Mouse (Mus musculus) natural killer cell, adult 2 months (primary cell): ENCODE measurements at regions not wholly inside any gene's neighbourhood (a gene's known extent, or its start where the extent isn't known, plus 50 kb on each side); places are given as distances from the start of the nearest gene placed in this dataset.

Source experiments
- DNase-seq, 2 experiments: peaks; one replicate each; pipeline ENCODE4 v3.0.0; 2022; ENCODE audit warnings: low spot score in 2 of 2

DNA sequence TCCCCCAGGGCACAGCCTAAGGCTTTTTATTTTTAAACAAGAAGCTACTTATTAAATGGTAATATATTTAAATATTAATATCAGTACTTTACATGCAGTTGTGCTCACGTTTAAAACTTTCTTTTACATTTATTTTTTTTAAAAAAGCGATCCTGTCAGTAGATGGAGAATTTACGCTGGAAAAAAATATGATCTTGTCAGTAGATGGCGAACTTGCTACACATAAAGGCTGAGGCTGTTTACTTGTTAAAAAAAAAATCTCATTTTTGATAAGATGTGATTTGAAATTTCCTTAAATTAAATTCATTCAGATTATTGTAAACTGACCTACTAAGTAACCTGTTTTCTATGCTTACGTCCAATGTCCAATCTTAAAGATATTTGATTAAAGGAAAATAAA, 441.7 kb upstream of the BB014433 start:
- no peak for DNase-seq

DNA sequence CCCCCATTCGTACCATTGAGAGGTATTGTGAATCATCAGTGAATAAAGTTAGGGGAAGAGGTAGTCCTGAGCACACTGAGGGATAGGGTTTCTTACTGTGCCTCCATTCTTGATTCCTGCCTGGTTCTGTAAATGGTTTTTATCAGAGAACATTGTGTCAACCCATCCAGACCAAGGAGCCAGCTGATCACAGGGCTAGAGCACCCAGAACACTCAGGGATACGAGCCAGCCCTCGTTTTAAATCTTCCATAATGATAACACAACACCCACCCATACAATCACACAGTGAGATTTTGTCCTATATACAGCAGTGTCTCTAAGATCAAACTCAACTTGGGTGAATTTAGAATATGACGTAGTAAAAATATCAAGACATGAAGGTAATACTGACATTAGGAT, 424.7 kb upstream of the BB014433 start:
- no peak for DNase-seq

DNA sequence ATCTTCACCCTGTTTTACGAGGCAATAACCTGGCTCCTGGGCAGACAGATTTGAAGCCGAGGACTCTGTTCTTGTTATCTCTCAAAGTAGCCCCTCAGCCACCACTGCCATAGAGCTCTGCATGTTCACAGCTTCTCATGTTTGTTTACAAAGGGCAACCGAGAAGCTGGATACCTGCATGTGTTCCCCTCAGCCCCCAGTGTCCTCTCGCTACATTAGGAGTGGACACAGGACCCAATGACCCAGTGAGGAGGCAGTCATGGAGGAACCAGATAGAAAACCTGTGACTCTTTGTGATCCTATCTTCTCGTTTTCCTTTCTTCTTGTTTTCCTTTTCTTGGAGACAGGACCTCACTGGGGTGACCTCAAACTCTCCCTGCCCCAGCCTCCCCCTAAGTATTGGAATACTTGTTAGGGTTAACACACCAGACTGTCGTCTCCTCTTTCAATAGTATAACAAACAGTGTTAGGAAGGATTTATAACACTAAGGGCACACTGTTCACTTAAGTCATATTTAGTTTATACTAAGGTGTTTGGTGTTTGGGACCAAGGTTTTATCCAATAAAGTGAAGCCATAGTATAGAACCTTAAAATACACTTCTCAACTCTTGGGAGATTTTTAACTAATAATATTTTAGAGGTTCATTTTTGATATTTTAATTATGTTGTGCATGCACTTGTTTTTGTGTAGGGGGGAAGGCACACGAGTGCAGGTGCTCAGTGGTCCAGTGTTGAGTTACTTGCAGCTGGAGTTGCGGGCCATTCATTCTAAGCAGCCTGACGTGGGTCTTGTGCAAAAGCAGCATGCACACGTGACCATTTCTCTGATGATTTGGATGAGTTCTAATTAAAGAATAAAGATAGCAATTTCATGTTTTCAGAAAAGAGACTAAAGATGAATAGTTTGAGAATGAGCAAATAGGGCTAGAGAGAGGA, 422.9 kb upstream of the BB014433 start:
- DNase-seq = no peak

DNA sequence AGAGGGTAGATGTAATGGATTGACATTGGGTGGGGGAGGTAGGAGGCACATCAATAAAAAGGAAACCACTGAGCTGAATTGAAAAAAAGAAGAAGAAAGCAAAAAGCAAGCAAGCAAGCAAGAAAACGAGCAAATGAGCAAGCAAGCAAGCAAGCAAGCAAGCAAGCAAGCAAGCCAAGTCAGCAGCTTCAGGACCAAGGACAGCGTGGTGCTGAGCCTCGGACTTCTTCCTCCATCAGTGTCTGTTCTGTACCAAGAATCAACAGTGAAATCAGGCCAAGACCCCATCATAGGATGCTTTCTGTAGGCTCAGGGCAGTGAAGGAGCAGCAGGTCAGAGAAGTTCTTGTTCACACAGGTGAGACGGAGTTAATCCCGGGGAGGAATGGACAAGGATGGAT, 392.7 kb upstream of the BB014433 start:
- no peak for DNase-seq

DNA sequence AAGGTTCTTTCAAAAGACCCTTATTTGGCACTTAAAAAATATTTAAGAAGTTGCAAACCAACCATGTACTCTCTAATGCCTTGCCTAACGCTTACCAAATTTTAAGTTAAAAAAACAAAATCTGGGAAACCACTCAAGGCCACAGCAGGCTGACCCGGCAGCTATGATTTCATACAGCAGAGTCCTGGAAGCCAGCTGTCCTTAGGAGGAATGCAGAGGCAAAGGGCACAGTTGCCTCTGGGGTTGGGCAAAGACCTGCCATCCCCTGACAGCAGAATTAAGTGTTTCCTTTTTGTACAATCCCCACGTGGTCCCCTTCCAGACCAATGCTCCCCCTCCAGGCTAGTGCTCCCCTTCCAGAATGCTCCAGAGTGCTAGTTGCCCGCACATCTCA, 348.8 kb upstream of the BB014433 start:
- DNase-seq = no peak

DNA sequence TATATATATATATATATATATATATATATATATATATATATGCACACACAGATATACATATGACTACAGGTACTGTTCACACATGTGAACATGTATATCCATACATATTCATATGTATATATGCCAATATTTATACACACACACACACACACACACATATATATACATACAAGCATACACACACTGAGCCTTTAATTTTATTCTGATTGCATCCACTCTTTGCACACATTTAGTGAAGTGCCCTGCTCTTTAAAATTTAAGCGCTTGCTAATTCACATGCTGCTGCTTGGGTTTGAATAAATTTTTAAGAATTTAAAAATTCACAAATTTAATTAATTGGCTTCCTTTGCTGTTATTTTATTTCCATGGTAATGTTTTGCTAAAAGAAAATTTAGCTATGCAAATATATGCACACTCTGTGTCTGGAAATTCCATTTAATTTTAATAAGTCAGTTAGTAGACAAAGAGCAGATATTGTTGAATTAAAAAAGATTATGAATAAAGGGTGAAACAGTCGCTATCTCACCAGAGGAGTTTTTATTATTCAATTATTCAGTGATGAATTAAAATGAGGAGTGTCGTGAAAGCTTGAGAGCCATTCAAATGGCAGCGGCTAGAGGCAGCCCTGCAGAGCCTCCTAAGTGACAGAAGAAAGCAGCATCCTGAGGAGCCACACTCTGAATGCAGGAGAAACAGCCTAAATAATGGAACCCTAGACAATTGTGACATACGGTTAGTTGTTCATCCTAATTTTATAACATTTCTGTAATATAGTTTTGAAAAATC, 348.3 kb upstream of the BB014433 start:
- no peak for DNase-seq

DNA sequence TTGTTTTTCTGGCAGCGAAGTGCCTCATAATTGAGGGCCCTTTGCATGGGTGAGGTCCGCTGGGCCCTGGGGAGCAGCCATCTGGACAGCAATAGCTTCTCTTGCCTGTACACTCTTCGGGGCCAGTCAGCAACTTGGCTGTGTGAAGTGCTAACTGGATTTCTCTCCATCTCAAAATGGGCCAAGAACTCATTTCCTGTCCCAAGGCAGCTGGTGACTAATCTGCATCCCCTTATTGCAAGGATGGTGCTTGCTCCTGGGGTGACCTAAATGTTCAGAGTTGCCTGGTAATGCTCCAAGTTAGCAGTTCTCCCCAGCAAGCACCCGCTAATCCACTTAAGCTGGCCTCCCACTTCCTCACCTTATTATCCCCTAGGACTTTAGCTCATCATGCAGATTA, 346.2 kb upstream of the BB014433 start:
- no peak for DNase-seq

DNA sequence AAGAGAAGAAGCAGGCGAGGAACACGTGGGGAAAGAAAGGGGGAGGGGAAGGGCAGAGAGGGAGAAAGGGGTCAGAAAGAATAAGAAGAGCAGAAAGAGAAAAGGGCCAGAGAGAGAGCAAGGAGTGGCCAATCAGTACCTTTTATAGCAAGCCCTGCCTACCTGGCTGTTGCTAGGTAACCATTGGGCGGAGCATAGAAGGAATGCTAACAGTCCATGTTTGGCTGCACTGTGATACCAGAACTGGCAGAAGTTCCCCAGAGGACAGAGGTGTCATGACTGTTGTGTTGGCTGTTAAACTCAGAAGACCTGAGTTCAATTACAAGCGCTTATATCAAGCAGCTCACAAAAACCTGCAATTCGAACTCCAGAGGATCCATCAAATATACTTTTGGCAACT, 342.9 kb upstream of the BB014433 start:
- DNase-seq = no peak

DNA sequence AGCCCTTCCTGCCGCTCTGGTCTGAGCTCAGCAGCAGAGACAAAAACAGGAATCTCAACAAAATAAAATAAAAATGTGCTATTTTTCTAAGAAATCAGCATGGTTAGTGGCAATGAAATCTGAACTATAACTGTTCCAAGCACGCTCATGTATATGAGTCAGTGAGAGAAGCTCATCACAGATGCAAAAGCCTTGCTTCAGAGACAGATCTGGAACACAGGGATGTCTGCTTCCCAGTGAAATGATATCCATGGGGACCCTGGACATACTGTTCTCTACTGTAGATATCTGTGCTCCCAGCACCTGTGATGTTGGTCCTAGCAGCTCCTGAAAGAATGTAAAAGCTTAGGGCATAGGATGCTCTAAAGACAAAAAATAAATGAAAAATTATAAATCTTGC, 321.2 kb upstream of the BB014433 start:
- no peak for DNase-seq

DNA sequence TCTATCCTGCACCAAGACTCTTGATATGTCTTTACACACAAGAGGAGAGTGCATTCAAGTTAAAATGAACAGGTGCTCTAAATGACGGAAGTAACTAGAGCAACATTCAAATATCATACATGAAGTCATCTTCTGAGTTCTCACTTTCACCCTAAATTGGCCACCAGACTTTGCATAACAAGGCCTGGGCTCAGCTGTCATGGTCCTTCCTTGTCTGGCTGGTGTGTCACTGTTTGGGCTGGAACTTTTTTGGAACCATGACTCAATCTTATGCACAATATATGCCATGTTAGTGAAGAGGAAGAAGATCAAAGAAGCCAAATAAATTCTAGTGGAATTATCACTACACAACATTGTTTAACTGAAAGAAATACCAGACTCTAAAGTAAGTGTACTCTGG, 318.7 kb upstream of the BB014433 start:
- DNase-seq = no peak

DNA sequence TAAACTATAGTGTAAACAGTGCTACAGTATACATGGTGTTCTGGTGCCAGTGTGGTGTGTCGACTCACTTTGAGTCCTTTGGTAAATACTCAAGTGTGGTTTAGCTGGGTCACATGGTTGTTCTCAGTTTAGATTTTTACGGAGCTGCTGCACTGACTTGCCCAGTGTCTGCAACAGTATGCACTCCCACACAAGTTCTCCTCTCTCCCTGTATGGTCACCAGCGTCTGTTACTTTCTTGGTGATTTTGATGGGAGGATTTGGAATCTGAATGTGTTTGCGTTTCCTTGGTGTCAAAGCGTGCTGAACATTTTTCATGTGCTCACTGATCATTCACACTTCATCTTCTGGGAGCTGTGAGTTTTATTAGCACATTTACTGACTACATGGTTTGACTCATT, 298.3 kb upstream of the BB014433 start:
- DNase-seq = no peak

DNA sequence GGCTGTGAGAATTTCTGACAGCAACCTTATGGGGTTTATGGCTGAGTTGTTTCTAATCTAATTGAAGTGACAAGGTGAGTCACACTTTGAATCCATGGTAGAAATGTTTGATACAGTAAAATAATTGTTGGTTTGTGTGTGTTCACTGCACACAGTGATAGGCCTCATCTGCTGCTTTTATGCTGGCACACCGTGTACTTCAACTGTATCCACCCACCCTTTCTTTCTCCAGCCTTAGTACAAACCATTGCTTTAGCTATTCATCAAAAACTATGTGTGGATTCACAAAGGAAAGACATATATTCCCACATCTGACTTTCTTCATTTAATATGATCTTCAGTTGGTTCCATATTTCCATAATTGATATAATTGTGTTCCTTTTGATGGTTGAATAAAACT, 297.7 kb upstream of the BB014433 start:
- no peak for DNase-seq

DNA sequence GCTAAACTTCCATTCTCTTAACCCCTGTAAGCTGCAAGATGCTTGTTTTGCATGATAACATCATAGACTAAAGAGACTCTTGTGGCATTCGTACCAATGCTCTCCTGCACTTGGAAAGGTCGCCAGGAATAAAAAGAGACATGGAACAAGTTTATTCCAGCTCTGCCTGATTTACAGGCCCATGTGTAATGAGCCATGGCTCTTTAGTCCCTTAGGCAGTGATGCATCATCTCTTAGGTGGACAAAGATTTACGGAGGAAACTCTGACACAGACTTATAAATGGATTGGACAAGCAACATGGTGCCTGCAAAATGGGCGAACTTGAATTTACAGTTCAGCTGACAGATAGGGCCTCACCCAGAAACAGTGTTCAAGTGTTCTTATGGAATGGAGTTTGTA, 288.7 kb upstream of the BB014433 start:
- no peak for DNase-seq

DNA sequence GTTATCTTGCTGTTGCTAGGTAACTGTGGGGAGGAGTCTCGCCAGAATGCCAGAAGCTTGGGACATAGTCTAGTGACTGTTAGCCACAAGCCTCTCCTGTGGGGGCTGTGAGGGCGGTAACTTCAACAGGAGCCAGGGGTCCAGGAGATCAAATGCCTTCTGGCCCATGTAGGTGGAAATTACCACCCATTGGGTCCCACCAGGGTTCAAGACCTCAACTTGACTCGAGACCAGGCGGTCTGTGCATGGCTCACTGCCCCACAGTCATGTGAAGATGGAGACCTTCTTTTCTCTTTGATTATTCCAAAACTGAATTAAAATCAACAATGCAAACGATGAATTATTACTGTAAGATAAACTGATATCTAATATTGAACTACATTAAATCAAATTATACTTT, 281.4 kb upstream of the BB014433 start:
- no peak for DNase-seq

DNA sequence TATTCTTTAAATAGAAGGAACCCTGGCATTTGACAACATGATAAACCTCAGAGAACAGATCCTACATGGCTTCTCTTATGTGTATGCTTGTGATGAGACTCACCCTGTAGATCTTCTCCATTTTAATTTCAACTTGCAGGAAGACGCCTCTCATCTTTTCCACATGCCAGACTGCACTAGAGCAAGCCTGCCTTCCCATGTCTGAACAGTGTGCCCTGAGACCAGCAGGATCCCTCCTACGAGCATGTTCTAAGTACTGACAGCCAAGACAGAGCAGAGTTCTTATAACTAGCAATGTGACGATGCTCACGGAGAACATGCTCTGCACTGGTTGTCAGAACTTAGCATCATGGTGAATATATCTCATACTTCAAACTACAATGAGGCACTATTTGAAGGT, 277.5 kb upstream of the BB014433 start:
- DNase-seq = no peak

DNA sequence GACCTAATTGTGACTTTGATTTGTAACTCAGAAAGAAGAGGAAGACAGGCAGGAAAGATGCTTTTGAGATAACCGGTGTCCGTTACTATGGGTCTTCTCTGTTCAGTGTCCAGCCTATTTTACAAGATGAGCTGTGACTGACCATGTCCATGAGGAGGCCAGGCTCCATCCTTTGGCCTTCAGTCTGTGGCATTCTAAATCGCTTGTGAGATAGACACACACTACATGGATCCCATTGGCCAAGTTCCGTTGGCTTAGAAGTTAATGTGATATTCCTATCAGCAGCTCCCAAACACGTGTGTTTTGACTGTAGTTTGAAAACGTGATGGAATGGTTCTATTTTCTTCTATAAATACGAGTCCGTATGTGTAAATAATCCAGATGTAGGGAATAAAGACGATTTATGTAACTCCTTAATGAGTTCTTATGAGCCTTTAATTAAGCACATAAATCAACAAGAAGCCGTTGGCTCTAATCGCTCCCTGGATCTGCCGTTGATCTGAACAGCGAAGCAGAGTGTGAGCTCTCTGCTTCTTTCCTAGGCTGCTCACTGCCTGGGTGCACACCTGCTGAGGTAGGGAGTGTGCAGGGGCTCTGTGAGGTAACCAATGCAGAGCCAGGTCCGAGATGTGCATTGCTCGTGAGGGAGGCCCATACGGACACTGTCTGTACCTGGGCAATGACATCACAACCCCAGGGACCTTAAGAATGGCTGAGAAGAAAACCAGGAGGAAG, 272.4 kb upstream of the BB014433 start:
- DNase-seq = no peak

DNA sequence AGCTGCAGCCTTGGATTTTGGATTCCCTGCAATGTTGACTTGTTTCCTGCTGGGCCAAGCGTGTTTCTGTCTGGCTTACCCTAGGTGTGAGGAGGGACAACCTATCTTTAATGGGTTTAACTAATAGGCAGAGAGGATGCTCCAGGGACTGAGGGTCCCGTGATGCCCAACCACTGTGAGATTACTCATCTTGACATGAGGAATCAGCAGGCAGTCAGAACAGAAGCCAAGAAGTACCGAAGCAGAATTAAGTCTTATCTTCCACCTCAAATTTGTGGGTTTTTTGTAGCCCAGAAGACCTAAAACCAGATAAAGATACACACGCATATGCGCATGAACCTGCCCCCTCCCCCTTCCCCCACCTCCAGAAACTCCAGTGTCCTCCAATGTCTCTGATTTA, 267.6 kb upstream of the BB014433 start:
- DNase-seq = no peak

DNA sequence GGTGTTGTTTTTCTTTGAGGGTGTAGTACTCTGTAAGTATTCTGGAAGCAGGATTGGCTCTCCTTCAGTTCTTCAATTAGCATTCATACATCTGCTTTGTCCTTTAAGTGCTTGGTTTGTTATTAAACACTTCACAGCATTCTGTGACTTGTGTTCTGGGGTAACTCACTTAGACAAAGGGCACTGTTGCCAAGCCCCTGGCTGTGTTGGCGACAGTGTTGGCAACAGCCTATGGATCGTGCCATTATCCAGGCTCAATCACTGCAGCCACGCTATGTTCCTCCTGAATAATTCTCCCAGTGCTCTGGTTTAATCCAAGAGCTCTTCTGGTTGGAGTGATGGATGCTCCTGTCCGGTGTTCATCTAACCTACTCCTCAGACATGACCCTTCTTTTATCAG, 265.6 kb upstream of the BB014433 start:
- DNase-seq = no peak

DNA sequence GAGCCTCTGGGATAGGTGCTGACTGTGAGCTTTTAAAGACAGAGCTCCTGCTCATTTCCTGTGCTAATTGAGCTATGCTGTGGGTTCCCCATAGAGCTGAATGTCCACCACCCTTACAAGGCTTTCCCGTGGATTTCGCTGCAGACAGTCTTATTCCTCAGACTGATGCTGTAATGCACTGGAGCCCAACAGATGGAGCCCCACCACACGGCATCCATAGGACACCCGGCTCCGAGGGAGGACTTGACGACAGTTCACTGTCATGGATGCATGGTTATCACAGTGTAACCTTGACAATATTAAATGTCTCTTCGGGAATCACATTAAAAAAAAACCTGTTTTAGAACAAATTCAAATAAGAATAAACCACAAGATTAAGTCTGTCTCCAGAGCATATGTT, 265.2 kb upstream of the BB014433 start:
- no peak for DNase-seq

DNA sequence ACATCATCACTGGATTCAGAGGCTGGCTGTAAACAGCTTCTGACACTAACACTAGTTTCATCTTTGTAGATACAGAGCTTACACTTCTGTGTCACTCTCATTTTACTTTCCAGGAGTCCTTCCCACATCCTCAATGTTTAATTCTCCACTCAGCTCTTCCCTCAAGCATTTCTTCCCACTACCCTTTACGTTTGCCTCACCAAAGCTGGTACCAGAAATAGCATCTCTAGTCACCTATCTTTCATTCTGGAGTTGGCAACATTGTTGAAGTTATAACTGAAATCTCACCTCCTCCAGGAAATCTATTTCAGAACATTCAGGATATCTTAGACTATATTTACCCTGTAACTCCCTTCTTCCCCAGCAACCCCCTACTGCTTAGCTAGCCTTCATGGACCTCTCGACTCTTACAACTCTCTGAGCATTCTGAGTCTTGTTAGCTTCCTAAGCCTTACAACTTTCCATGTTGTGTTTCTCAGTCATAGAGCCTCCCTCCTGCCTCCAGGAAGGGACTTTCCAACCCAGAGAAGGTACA, 258.3 kb upstream of the BB014433 start:
- DNase-seq = no peak

DNA sequence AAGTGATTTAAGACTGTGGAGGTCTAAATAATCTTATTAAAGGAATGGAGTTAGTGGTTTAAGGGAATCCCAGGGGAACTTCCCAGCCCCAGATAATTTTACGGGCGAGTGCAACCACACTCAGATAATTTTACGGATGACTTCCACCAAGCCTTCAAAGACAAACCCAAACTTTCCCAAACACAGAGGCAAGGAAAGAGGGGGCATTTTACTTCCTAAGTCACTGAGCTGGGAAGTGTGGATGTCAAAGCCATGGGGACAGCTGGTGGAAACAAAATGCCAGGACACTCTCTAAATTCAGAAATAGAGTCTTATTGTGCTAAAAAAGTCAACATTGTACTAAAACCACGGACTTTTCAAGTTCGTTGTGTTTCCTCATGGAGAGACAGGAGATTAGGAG, 227.9 kb upstream of the BB014433 start:
- DNase-seq = no peak
